Mouse (Mus musculus): ENCODE results near the gene Dusp12. TPM values are rescaled to one million over a fixed set of nuclear protein-coding genes. Genes with fewer than 3 reads are reported as not detected.

The Dusp12 gene
- polyA plus RNA-seq, 1 experiment, result 0.16 TPM

GRCm38 (mm10) chr1:170857369-170857768 is 28.0 kb downstream of the Dusp12 start:
- no peaks in the 10 kb centered on the region for H3K27me3 ChIP-seq (ENCODE audit: control insufficient read depth)
- peaks cover 15% of the 10 kb centered on the region for H3K36me3 ChIP-seq (ENCODE audit: control insufficient read depth)
- H3K9me3 ChIP-seq (ENCODE audit: control insufficient read depth, low read length), result no peaks in the 10 kb centered on the region
- H3K4me1 ChIP-seq (ENCODE audit: control insufficient read depth), result peaks cover 19% of the 10 kb centered on the region
- TF ChIP-seq GATA1 (IDR thresholded peaks at IDR 0.05; ENCODE audit: low read length) (no peak), TAL1 (IDR thresholded peaks at IDR 0.05; ENCODE audit: low read length) (no peak)
- H3K4me3 ChIP-seq (replicated peaks), result no peak overlapping the region

GRCm38 (mm10) chr1:170855056-170855760 is 30.1 kb downstream of the Dusp12 start:
- Histone ChIP-seq H3K4me3 (replicated peaks) (no peak overlapping the region), H3K27me3 (ENCODE audit: control insufficient read depth) (no peaks in the 10 kb centered on the region), H3K36me3 (ENCODE audit: control insufficient read depth) (peaks cover 28% of the 10 kb centered on the region), H3K9me3 (ENCODE audit: control insufficient read depth, low read length) (no peaks in the 10 kb centered on the region), H3K4me1 (ENCODE audit: control insufficient read depth) (peaks cover 22% of the 10 kb centered on the region)
- TF ChIP-seq GATA1 (IDR thresholded peaks at IDR 0.05; ENCODE audit: low read length) (no peak), TAL1 (IDR thresholded peaks at IDR 0.05; ENCODE audit: low read length) (no peak)

- Histone ChIP-seq H3K9me3 (ENCODE audit: control insufficient read depth, low read length) (no peaks in the 10 kb centered on the region), H3K27me3 (ENCODE audit: control insufficient read depth) (no peaks in the 10 kb centered on the region), H3K4me3 (replicated peaks) (no peak overlapping the region), H3K36me3 (ENCODE audit: control insufficient read depth) (peaks cover 40% of the 10 kb centered on the region), H3K4me1 (ENCODE audit: control insufficient read depth) (peaks cover 22% of the 10 kb centered on the region)
- TF ChIP-seq TAL1 (IDR thresholded peaks at IDR 0.05; ENCODE audit: low read length), result no peak
- no peak for TF ChIP-seq GATA1 (IDR thresholded peaks at IDR 0.05; ENCODE audit: low read length)
These were observed 31.7 kb downstream of the Dusp12 start for GRCm38 (mm10) chr1:170853604-170854003.

- TF ChIP-seq TAL1 (IDR thresholded peaks at IDR 0.05; ENCODE audit: low read length) (no peak), GATA1 (IDR thresholded peaks at IDR 0.05; ENCODE audit: low read length) (no peak)
- Histone ChIP-seq H3K27me3 (ENCODE audit: control insufficient read depth) (no peaks in the 10 kb centered on the region), H3K4me3 (replicated peaks) (no peak overlapping the region), H3K36me3 (ENCODE audit: control insufficient read depth) (peaks cover 52% of the 10 kb centered on the region), H3K4me1 (ENCODE audit: control insufficient read depth) (peaks cover 36% of the 10 kb centered on the region), H3K9me3 (ENCODE audit: control insufficient read depth, low read length) (no peaks in the 10 kb centered on the region)
These were observed 34.4 kb downstream of the Dusp12 start for GRCm38 (mm10) chr1:170850637-170851624.

GRCm38 (mm10) chr1:170850007-170850406 is 35.3 kb downstream of the Dusp12 start:
- Histone ChIP-seq H3K27me3 (ENCODE audit: control insufficient read depth) (no peaks in the 10 kb centered on the region), H3K4me3 (replicated peaks) (no peak overlapping the region), H3K36me3 (ENCODE audit: control insufficient read depth) (peaks cover 53% of the 10 kb centered on the region), H3K4me1 (ENCODE audit: control insufficient read depth) (peaks cover 45% of the 10 kb centered on the region), H3K9me3 (ENCODE audit: control insufficient read depth, low read length) (no peaks in the 10 kb centered on the region)
- TF ChIP-seq TAL1 (IDR thresholded peaks at IDR 0.05; ENCODE audit: low read length), result no peak
- TF ChIP-seq GATA1 (IDR thresholded peaks at IDR 0.05; ENCODE audit: low read length), result no peak

GRCm38 (mm10) chr1:170845448-170846307 is 39.7 kb downstream of the Dusp12 start:
- Histone ChIP-seq H3K4me3 (replicated peaks) (peak overlapping the region; percentile 58), H3K27me3 (ENCODE audit: control insufficient read depth) (no peaks in the 10 kb centered on the region), H3K4me1 (ENCODE audit: control insufficient read depth) (peaks cover 45% of the 10 kb centered on the region), H3K9me3 (ENCODE audit: control insufficient read depth, low read length) (no peaks in the 10 kb centered on the region), H3K36me3 (ENCODE audit: control insufficient read depth) (peaks cover 56% of the 10 kb centered on the region)
- peak; percentile 81 for TF ChIP-seq TAL1 (IDR thresholded peaks at IDR 0.05; ENCODE audit: low read length)
- TF ChIP-seq GATA1 (IDR thresholded peaks at IDR 0.05; ENCODE audit: low read length), result peak; percentile 60

- TF ChIP-seq TAL1 (IDR thresholded peaks at IDR 0.05; ENCODE audit: low read length), result no peak
- no peak for TF ChIP-seq GATA1 (IDR thresholded peaks at IDR 0.05; ENCODE audit: low read length)
- no peak overlapping the region for H3K4me3 ChIP-seq (replicated peaks)
- H3K4me1 ChIP-seq (ENCODE audit: control insufficient read depth), result peaks cover 38% of the 10 kb centered on the region
- H3K27me3 ChIP-seq (ENCODE audit: control insufficient read depth), result no peaks in the 10 kb centered on the region
- H3K9me3 ChIP-seq (ENCODE audit: control insufficient read depth, low read length), result no peaks in the 10 kb centered on the region
- peaks cover 56% of the 10 kb centered on the region for H3K36me3 ChIP-seq (ENCODE audit: control insufficient read depth)
These were observed 41.0 kb downstream of the Dusp12 start for GRCm38 (mm10) chr1:170844380-170844779.

GRCm38 (mm10) chr1:170839685-170840084 is 45.7 kb downstream of the Dusp12 start:
- TF ChIP-seq TAL1 (IDR thresholded peaks at IDR 0.05; ENCODE audit: low read length) (no peak), GATA1 (IDR thresholded peaks at IDR 0.05; ENCODE audit: low read length) (no peak)
- Histone ChIP-seq H3K4me3 (replicated peaks) (no peak overlapping the region), H3K36me3 (ENCODE audit: control insufficient read depth) (peaks cover 65% of the 10 kb centered on the region), H3K4me1 (ENCODE audit: control insufficient read depth) (peaks cover 8% of the 10 kb centered on the region), H3K27me3 (ENCODE audit: control insufficient read depth) (no peaks in the 10 kb centered on the region), H3K9me3 (ENCODE audit: control insufficient read depth, low read length) (no peaks in the 10 kb centered on the region)
